Mouse (Mus musculus) liver, postnatal 0 days (tissue): ENCODE results near the gene P2ry6. TPM values are rescaled to one million over a fixed set of nuclear protein-coding genes. Genes with fewer than 3 reads are reported as not detected.
A peak's percentile ranks its signal among the peaks of the same experiment; 100 is the strongest.

Experiments used
- ATAC-seq: fragments of 200-750 bp; cut with Nextera tagmentation; 2 replicates; pipeline ENCODE4 v1.8.0; 2017; ENCODE audit warnings: mild to moderate bottlenecking, moderate library complexity
- DNase-seq: peaks from one replicate; pipeline ENCODE4 v3.0.0-alpha.2; 2016
- H3K27ac ChIP-seq: fragments of 300-500 bp; sonication (generic); 2 replicates; pipeline ENCODE4 v1.5.1; 2014; ENCODE audit warnings: antibody characterized with exemption, moderate library complexity, mild to moderate bottlenecking, low read depth
- H3K27me3 ChIP-seq: fragments of 300-500 bp; sonication (generic); 2 replicates; pipeline ENCODE4 v1.6.1; 2014; ENCODE audit warnings: low read length, control low read depth, mixed read lengths; ENCODE audit not compliant: insufficient read depth
- H3K36me3 ChIP-seq: fragments of 300-500 bp; sonication (generic); replicated peaks from 2 replicates; pipeline ENCODE4 v1.6.1; 2014; ENCODE audit warnings: mild to moderate bottlenecking, control low read depth, low read length, moderate library complexity, mixed read lengths; ENCODE audit not compliant: insufficient read depth
- H3K4me1 ChIP-seq: fragments of 300-500 bp; sonication (generic); 2 replicates; pipeline ENCODE4 v1.6.1; 2014; ENCODE audit warnings: antibody characterized with exemption, mild to moderate bottlenecking, control low read depth; ENCODE audit not compliant: insufficient read depth
- H3K4me2 ChIP-seq: fragments of 300-500 bp; sonication (generic); 2 replicates; pipeline ENCODE4 v1.6.1; 2014; ENCODE audit warnings: low read depth, mild to moderate bottlenecking, low read length, moderate library complexity, mixed read lengths
- H3K4me3 ChIP-seq: fragments of 300-500 bp; sonication (generic); 2 replicates; pipeline ENCODE4 v1.5.1; 2014; ENCODE audit warnings: low read depth, low read length
- H3K9ac ChIP-seq: fragments of 300-500 bp; sonication (generic); replicated peaks from 2 replicates; pipeline ENCODE4 v1.6.1; 2014; ENCODE audit warnings: mild to moderate bottlenecking, moderate library complexity
- H3K9me3 ChIP-seq: fragments of 300-500 bp; sonication (generic); 2 replicates; pipeline ENCODE4 v1.6.1; 2016; ENCODE audit warnings: mild to moderate bottlenecking, control low read depth, low read length, mixed read lengths
- CTCF ChIP-seq: sonication (generic); IDR thresholded peaks from 2 replicates; pipeline ENCODE4 v1.5.1; 2016; ENCODE audit warnings: antibody characterized with exemption, low read depth
- EP300 ChIP-seq: IDR thresholded peaks from 2 replicates; pipeline ENCODE4 v1.6.1; 2016; ENCODE audit warnings: antibody characterized with exemption, low read depth, mild to moderate bottlenecking
- WGBS: fragments of 180-500 bp; shearing (Covaris S2); extraction: QIAGEN DNeasy Blood & Tissue Kit; methylation state at CpG from one replicate; pipeline ENCODE4 v1.1.7; 2014; ENCODE audit not compliant: insufficient replicate concordance; 5-methylcytosine and 5-hydroxymethylcytosine counted together
- polyA plus RNA-seq: library from polyadenylated mRNA; unstranded; fragments of >200 nt; fragmentation: Nextera tagmentation; extraction: Ambion mirVana; gene quantifications from 2 replicates; pipeline ENCODE4 v1.2.1, GENCODE M21; 2015

P2ry6 gene
- polyA plus RNA-seq, 1 experiment from 2014 or later = 5.3 TPM

- Histone ChIP-seq H3K4me2 (peak overlapping the region; percentile 83), H3K27me3 (no peaks in the 10 kb centered on the region), H3K9ac (peak overlapping the region; percentile 63), H3K9me3 (no peaks in the 10 kb centered on the region), H3K4me3 (peak overlapping the region; percentile 61), H3K27ac (peak overlapping the region; percentile 92), H3K36me3 (no peaks in the 10 kb centered on the region), H3K4me1 (peaks cover 23% of the 10 kb centered on the region)
- 3% methylated on average over 51 of the region's 53 CpGs for WGBS
- ATAC-seq = peak; percentile 98
- DNase-seq = peak; percentile 86
- TF ChIP-seq EP300 (no peak), CTCF (no peak)
Observed at GRCm38 (mm10) chr7:101011681-101012367, 37.4 kb upstream of the P2ry6 start.

GRCm38 (mm10) chr7:101010741-101011140 lies 36.3 kb upstream of the P2ry6 start:
- TF ChIP-seq CTCF (no peak), EP300 (no peak)
- WGBS = 74% methylated on average over 3 of the region's 3 CpGs
- Histone ChIP-seq H3K9me3 (no peaks in the 10 kb centered on the region), H3K4me2 (peak overlapping the region; percentile 83), H3K27ac (no peak overlapping the region; the same call in 1 of the 2 replicates), H3K27me3 (no peaks in the 10 kb centered on the region), H3K4me3 (peak overlapping the region; percentile 61), H3K4me1 (peaks cover 23% of the 10 kb centered on the region), H3K36me3 (no peaks in the 10 kb centered on the region), H3K9ac (peak overlapping the region; percentile 63; the same call in 1 of the 2 replicates)
- DNase-seq (no peak), ATAC-seq (no peak)

GRCm38 (mm10) chr7:101006201-101006600 lies 31.8 kb upstream of the P2ry6 start:
- peaks cover 22% of the 10 kb centered on the region for H3K4me1 ChIP-seq
- H3K27ac ChIP-seq = no peak overlapping the region
- no peak overlapping the region for H3K4me2 ChIP-seq
- no peaks in the 10 kb centered on the region for H3K27me3 ChIP-seq
- 72% methylated on average over 2 of the region's 2 CpGs for WGBS
- no peaks in the 10 kb centered on the region for H3K36me3 ChIP-seq
- no peak for DNase-seq
- H3K9me3 ChIP-seq = no peaks in the 10 kb centered on the region
- no peak overlapping the region for H3K9ac ChIP-seq
- no peak overlapping the region for H3K4me3 ChIP-seq
- TF ChIP-seq EP300 (no peak), CTCF (no peak)
- no peak for ATAC-seq

DNA sequence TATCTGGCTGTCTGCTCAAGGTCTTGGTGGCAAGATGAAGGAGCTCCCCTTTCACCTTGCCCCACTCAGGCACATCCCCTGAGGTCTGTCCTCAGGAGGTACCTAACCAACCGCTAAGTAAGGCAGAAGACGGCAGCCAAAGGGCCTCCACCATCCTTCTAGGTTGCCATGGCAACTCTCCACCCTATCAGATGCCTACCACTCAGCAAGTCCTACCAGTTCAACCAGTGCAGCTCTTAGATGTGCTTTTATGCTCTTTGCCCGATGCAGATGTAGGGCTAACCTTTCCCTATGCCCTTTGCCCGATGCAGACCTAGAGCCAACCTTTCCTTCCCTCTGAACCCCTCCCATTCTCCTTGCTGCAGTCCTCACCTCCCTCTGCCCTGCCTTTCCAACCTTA lies 30.7 kb upstream of the P2ry6 start:
- no peaks in the 10 kb centered on the region for H3K36me3 ChIP-seq
- H3K4me2 ChIP-seq = no peak overlapping the region
- no peak overlapping the region for H3K27ac ChIP-seq
- H3K4me3 ChIP-seq = no peak overlapping the region
- H3K9ac ChIP-seq = no peak overlapping the region
- DNase-seq (no peak), ATAC-seq (no peak)
- peaks cover 16% of the 10 kb centered on the region for H3K4me1 ChIP-seq
- 73% methylated on average over 4 of the region's 4 CpGs for WGBS
- no peaks in the 10 kb centered on the region for H3K9me3 ChIP-seq
- TF ChIP-seq CTCF (no peak), EP300 (no peak)
- no peaks in the 10 kb centered on the region for H3K27me3 ChIP-seq

DNA sequence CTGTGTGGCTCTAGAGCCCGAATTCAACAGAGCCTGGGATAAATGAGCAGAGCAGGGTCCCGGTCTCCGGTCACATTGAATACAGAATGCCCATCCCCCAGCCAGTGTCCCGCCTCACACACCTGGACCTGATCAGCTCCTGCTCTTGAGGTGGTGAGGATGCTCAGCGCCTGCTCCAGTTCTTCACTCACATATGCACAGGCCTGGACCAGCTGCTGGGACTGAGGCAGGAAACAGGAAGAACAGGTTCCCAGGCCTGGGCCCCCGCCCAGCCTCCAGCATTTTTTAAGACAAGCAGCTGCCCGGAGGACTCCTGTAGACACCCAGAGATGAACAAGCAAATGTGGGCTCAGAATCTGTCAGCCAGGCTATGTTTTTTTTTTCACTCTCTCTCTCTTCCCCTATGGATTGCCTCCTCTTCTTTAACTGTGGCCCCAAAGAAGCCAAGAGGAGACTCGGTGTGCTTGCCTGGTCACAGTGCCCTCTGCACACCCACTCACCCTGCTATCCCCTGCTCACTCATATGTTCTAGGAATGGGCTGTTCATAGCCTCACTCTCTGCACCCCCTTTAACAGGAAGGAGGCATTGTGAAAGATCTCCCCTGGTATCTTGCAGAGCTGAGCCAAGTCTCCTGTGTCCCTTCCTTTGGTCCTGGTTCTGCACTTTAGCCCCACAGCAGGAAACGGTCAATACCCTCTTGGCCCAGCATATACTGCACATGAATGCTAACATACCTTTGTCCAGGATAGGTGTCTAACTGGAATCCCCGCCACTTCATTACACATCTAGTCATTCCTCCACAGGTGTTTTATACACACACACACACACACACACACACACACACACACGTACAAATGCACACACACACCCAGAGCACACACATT lies 29.2 kb upstream of the P2ry6 start:
- DNase-seq (peak; percentile 55), ATAC-seq (peak; percentile 84)
- WGBS = 59% methylated on average over 11 of the region's 11 CpGs
- Histone ChIP-seq H3K4me3 (no peak overlapping the region), H3K27ac (no peak overlapping the region), H3K9ac (no peak overlapping the region), H3K4me2 (peak overlapping the region; percentile 18; the same call in 1 of the 2 replicates), H3K36me3 (peaks cover 3% of the 10 kb centered on the region; the same call in 1 of the 2 replicates), H3K9me3 (no peaks in the 10 kb centered on the region), H3K27me3 (no peaks in the 10 kb centered on the region), H3K4me1 (peaks cover 13% of the 10 kb centered on the region)
- TF ChIP-seq CTCF (no peak), EP300 (no peak)

DNA sequence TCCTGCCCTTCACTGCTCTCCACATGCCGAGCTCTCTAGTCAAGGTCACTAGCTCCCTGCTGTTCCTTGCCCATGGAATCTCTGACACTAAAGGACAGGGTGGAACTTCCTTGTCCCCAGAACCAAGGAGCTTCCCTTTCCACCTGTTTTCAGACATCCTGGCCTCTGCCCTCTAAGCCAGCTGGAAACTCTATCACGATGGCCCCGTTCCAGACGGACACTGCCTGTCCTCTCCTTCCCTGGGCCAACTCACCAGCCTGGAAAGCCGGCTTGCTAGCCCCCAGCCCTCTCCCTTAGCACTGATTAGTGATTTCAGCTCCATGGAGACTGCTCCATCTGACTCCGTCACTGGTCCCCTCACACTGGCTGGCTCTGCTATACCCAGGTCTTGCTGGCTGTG lies 27.8 kb upstream of the P2ry6 start:
- no peak overlapping the region for H3K9ac ChIP-seq
- no peak overlapping the region for H3K4me3 ChIP-seq
- H3K9me3 ChIP-seq = no peaks in the 10 kb centered on the region
- no peak for TF ChIP-seq EP300
- TF ChIP-seq CTCF = no peak
- H3K4me2 ChIP-seq = no peak overlapping the region
- 80% methylated on average over 6 of the region's 6 CpGs for WGBS
- H3K27me3 ChIP-seq = no peaks in the 10 kb centered on the region
- DNase-seq = no peak
- H3K4me1 ChIP-seq = peaks cover 13% of the 10 kb centered on the region
- H3K27ac ChIP-seq = no peak overlapping the region
- H3K36me3 ChIP-seq = peaks cover 14% of the 10 kb centered on the region
- no peak for ATAC-seq
